Mouse (Mus musculus) heart, embryonic 11.5 days (tissue): ENCODE results near the gene Bcat1. TPM values are rescaled to one million over a fixed set of nuclear protein-coding genes. Genes with fewer than 3 reads are reported as not detected.

Experiments
- ATAC-seq: fragments of 200-750 bp; cut with Nextera tagmentation; replicated peaks from 2 replicates; pipeline ENCODE4 v1.8.0; 2017; ENCODE audit warnings: moderate library complexity; ENCODE audit not compliant: insufficient number of reproducible peaks, low FRiP score, low TSS enrichment
- H3K27ac ChIP-seq: fragments of 300-500 bp; sonication (generic); 2 replicates; pipeline ENCODE4 v1.5.1; 2014; ENCODE audit warnings: mild to moderate bottlenecking, low read depth, low read length
- H3K27me3 ChIP-seq: fragments of 300-500 bp; sonication (generic); 2 replicates; pipeline ENCODE4 v1.6.1; 2014; ENCODE audit warnings: mild to moderate bottlenecking, low read length, mixed read lengths; ENCODE audit not compliant: control insufficient read depth, insufficient read depth
- H3K36me3 ChIP-seq: fragments of 300-500 bp; sonication (generic); 2 replicates; pipeline ENCODE4 v1.6.1; 2014; ENCODE audit warnings: mild to moderate bottlenecking, low read length, moderate library complexity, mixed read lengths; ENCODE audit not compliant: control insufficient read depth, insufficient read depth
- H3K4me1 ChIP-seq: fragments of 300-500 bp; sonication (generic); 2 replicates; pipeline ENCODE4 v1.6.1; 2014; ENCODE audit warnings: low read length; ENCODE audit not compliant: control insufficient read depth, insufficient read depth
- H3K4me2 ChIP-seq: fragments of 300-500 bp; sonication (generic); 2 replicates; pipeline ENCODE4 v1.6.1; 2014; ENCODE audit warnings: mild to moderate bottlenecking, moderate library complexity
- H3K4me3 ChIP-seq: fragments of 300-500 bp; sonication (generic); 2 replicates; pipeline ENCODE4 v1.5.1; 2014; ENCODE audit warnings: low read depth, low read length
- H3K9ac ChIP-seq: fragments of 300-500 bp; sonication (generic); 2 replicates; pipeline ENCODE4 v1.6.1; 2014; ENCODE audit warnings: mild to moderate bottlenecking, low read depth, low read length, moderate library complexity
- H3K9me3 ChIP-seq: fragments of 300-500 bp; sonication (generic); replicated peaks from 2 replicates; pipeline ENCODE4 v1.6.1; 2016; ENCODE audit warnings: low read length; ENCODE audit not compliant: control insufficient read depth
- WGBS: fragments of 180-500 bp; shearing (Covaris S2); extraction: QIAGEN DNeasy Blood & Tissue Kit; methylation state at CpG from one replicate; pipeline ENCODE4 v1.1.7; 2014; ENCODE audit not compliant: insufficient replicate concordance; 5-methylcytosine and 5-hydroxymethylcytosine counted together
- polyA plus RNA-seq: library from polyadenylated mRNA; unstranded; fragments of >200 nt; fragmentation: Nextera tagmentation; extraction: Ambion mirVana; gene quantifications from 2 replicates; pipeline ENCODE4 v1.2.1, GENCODE M21; 2014

Gene Bcat1
- polyA plus RNA-seq, 1 experiment from 2014 or later, result 24.1 TPM

DNA sequence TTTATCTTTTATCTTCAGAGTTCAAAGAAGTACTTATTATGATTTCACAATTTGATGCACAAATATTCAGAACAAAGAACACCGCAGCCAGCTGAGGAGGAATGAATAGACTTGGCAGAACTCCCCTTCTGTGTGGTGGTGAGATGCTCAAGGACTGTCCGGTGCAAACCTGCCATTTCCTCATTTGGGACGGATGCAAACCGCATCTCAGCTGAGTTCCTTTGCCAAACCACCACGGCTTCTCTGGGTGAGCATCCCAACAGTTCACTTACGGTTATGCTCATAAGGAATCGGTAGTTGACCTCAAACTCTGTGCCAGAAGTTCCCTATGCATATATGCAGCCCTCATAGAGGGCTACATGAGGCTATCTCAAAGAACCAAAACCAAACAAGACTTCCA, 6.6 kb downstream of the Bcat1 start:
- no peak overlapping the region for H3K4me2 ChIP-seq
- ATAC-seq, result no peak
- no peak overlapping the region for H3K9ac ChIP-seq
- no peak overlapping the region for H3K4me3 ChIP-seq
- 94% methylated on average over 7 of the region's 7 CpGs for WGBS
- H3K27me3 ChIP-seq, result no peaks in the 10 kb centered on the region
- H3K9me3 ChIP-seq, result no peaks in the 10 kb centered on the region
- no peak overlapping the region for H3K27ac ChIP-seq
- no peaks in the 10 kb centered on the region for H3K4me1 ChIP-seq
- no peaks in the 10 kb centered on the region for H3K36me3 ChIP-seq

DNA sequence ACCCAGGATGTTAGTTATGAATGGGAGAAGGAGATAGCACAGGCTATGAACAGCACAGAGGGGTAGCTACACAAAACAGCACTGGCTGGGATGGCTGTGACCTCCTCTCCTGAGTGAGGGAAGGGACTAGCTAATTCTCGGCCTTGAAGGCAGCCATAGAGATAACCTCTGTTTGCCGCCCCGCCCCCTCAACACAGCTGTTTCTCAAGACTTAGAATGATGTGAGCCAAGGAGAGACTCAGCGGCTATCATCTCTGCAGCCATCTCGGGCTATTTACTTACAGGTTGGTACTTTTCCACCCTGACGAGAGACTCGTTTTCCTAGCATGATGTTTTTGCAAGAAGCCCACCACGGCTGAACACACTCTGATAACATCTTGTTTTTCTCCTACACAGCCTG, 8.3 kb downstream of the Bcat1 start:
- no peak overlapping the region for H3K4me2 ChIP-seq
- no peaks in the 10 kb centered on the region for H3K36me3 ChIP-seq
- 59% methylated on average over 8 of the region's 8 CpGs for WGBS
- no peak overlapping the region for H3K9ac ChIP-seq
- ATAC-seq, result no peak
- H3K9me3 ChIP-seq, result no peaks in the 10 kb centered on the region
- no peaks in the 10 kb centered on the region for H3K27me3 ChIP-seq
- H3K27ac ChIP-seq, result no peak overlapping the region
- no peak overlapping the region for H3K4me3 ChIP-seq
- H3K4me1 ChIP-seq, result no peaks in the 10 kb centered on the region; the same call in 1 of the 2 replicates

- H3K27me3 ChIP-seq, result no peaks in the 10 kb centered on the region
- H3K4me3 ChIP-seq, result no peak overlapping the region
- no peak overlapping the region for H3K4me2 ChIP-seq
- ATAC-seq, result no peak
- 74% methylated on average over 6 of the region's 6 CpGs for WGBS
- H3K4me1 ChIP-seq, result no peaks in the 10 kb centered on the region; the same call in 1 of the 2 replicates
- no peak overlapping the region for H3K27ac ChIP-seq
- no peaks in the 10 kb centered on the region for H3K9me3 ChIP-seq
- H3K9ac ChIP-seq, result no peak overlapping the region
- no peaks in the 10 kb centered on the region for H3K36me3 ChIP-seq
Measured at GRCm38 (mm10) chr6:145066416-145066815, 9.6 kb downstream of the Bcat1 start.

DNA sequence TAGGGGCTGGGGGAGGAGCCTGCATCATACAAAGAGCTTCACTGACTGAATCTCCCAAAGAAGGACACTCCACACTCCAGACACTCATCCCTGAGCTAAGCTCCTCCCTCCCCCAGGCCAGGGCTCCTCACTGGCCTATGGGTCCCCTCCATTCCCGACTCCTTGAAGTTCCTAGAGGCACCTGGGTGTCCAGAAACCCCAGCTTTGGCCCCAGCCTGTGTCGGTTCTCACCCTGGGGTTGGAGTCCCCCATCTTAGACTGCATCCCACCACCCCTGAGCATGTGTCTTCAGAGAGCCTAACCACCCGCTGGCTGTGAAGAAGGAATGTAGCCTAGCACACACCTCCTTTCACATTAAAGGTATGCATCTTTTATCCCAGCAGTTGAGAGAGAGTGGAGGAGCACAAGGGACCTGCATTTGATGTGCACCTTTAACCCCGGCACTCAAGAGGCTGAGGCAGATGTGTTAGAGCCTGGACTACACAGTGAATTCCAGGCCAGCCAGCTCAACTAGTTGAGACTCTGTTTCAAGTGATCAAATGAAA, 10.6 kb downstream of the Bcat1 start:
- Histone ChIP-seq H3K4me3 (no peak overlapping the region), H3K36me3 (no peaks in the 10 kb centered on the region), H3K4me2 (no peak overlapping the region), H3K27ac (no peak overlapping the region), H3K4me1 (no peaks in the 10 kb centered on the region; the same call in 1 of the 2 replicates), H3K9me3 (no peaks in the 10 kb centered on the region), H3K27me3 (no peaks in the 10 kb centered on the region), H3K9ac (no peak overlapping the region)
- 65% methylated on average over 4 of the region's 4 CpGs for WGBS
- no peak for ATAC-seq

- ATAC-seq, result no peak
- Histone ChIP-seq H3K4me3 (no peak overlapping the region), H3K4me2 (no peak overlapping the region), H3K4me1 (no peaks in the 10 kb centered on the region; the same call in 1 of the 2 replicates), H3K27ac (no peak overlapping the region), H3K27me3 (no peaks in the 10 kb centered on the region), H3K36me3 (no peaks in the 10 kb centered on the region), H3K9me3 (no peaks in the 10 kb centered on the region), H3K9ac (no peak overlapping the region)
- WGBS, result 66% methylated on average over 1 of the region's 1 CpGs
Measured at GRCm38 (mm10) chr6:145064104-145064503, 11.9 kb downstream of the Bcat1 start.

GRCm38 (mm10) chr6:145063212-145063868, 12.6 kb downstream of the Bcat1 start:
- no peaks in the 10 kb centered on the region; the same call in 1 of the 2 replicates for H3K4me1 ChIP-seq
- no peak for ATAC-seq
- no peaks in the 10 kb centered on the region for H3K9me3 ChIP-seq
- no peak overlapping the region for H3K9ac ChIP-seq
- no peaks in the 10 kb centered on the region for H3K27me3 ChIP-seq
- no peak overlapping the region for H3K4me3 ChIP-seq
- no peak overlapping the region for H3K27ac ChIP-seq
- H3K36me3 ChIP-seq, result no peaks in the 10 kb centered on the region
- no peak overlapping the region for H3K4me2 ChIP-seq
- WGBS, result 34% methylated on average over 5 of the region's 5 CpGs

- no peak overlapping the region for H3K4me3 ChIP-seq
- H3K36me3 ChIP-seq, result no peaks in the 10 kb centered on the region
- no peak overlapping the region for H3K9ac ChIP-seq
- H3K27ac ChIP-seq, result no peak overlapping the region
- no peaks in the 10 kb centered on the region; the same call in 1 of the 2 replicates for H3K4me1 ChIP-seq
- H3K4me2 ChIP-seq, result no peak overlapping the region
- WGBS, result 21% methylated on average over 4 of the region's 4 CpGs
- H3K27me3 ChIP-seq, result no peaks in the 10 kb centered on the region
- ATAC-seq, result no peak
- H3K9me3 ChIP-seq, result no peaks in the 10 kb centered on the region
Measured at GRCm38 (mm10) chr6:145062763-145063162, 13.2 kb downstream of the Bcat1 start.

GRCm38 (mm10) chr6:145061361-145061760, 14.6 kb downstream of the Bcat1 start:
- H3K9me3 ChIP-seq, result no peaks in the 10 kb centered on the region
- H3K27ac ChIP-seq, result no peak overlapping the region
- H3K4me3 ChIP-seq, result no peak overlapping the region
- H3K4me2 ChIP-seq, result no peak overlapping the region
- 91% methylated on average over 1 of the region's 1 CpGs for WGBS
- ATAC-seq, result no peak
- no peaks in the 10 kb centered on the region for H3K27me3 ChIP-seq
- no peaks in the 10 kb centered on the region for H3K36me3 ChIP-seq
- no peak overlapping the region for H3K9ac ChIP-seq
- no peaks in the 10 kb centered on the region; the same call in 1 of the 2 replicates for H3K4me1 ChIP-seq

DNA sequence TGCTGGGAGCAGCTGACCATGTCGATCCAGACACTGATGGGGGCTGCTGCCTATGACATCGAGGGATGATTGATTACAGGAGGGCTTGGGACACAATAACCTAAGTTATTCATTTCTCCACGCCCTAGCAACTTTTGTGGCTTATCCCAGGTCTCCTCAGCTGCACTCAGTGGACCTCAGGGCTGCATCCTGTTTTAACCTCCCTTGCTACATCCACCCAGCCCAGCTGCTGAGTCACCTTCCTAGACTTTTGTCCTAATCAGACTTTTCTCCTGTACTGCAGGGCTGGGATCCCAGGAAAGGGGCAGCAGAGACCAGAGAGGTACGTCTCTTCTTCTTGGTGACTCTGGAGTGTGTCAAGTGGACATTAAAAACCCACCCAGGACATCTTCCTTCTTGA, 19.9 kb downstream of the Bcat1 start:
- WGBS, result 68% methylated on average over 4 of the region's 4 CpGs
- Histone ChIP-seq H3K4me3 (no peak overlapping the region), H3K9me3 (no peaks in the 10 kb centered on the region), H3K27me3 (no peaks in the 10 kb centered on the region), H3K36me3 (no peaks in the 10 kb centered on the region), H3K9ac (no peak overlapping the region), H3K4me2 (no peak overlapping the region), H3K4me1 (0 out of 2 replicates have a peak, but pooled peaks cover 3% of the 10 kb centered on the region), H3K27ac (no peak overlapping the region)
- ATAC-seq, result no peak
